Mouse (Mus musculus) embryonic fibroblast, embryonic 13.5 days (primary cell): ENCODE data around the gene Arhgap29. TPM values are rescaled to one million over a fixed set of nuclear protein-coding genes. Genes with fewer than 3 reads are reported as not detected.

Experiments
- H3K27ac ChIP-seq: 2 replicates; pipeline ENCODE4 v1.5.1; 2012; ENCODE audit warnings: low read length, control low read depth, inconsistent platforms; ENCODE audit not compliant: insufficient read depth
- H3K4me1 ChIP-seq: 2 replicates; pipeline ENCODE4 v1.6.1; 2011; ENCODE audit warnings: low read length; ENCODE audit not compliant: control insufficient read depth, insufficient read depth
- H3K4me3 ChIP-seq: 2 replicates; pipeline ENCODE4 v1.5.1; 2011; ENCODE audit warnings: mild to moderate bottlenecking, control low read depth, low read length; ENCODE audit not compliant: insufficient read depth
- CTCF ChIP-seq: IDR thresholded peaks from 2 replicates; pipeline ENCODE4 v1.5.1; 2011; ENCODE audit warnings: mild to moderate bottlenecking, control low read depth, low read length, moderate library complexity, borderline replicate concordance; ENCODE audit not compliant: insufficient read depth
- POLR2A ChIP-seq: IDR thresholded peaks from 2 replicates; pipeline ENCODE4 v1.6.1; 2011; ENCODE audit warnings: low read depth, mild to moderate bottlenecking, control low read depth, low read length, moderate library complexity
- polyA plus RNA-seq: library from polyadenylated mRNA; stranded (reverse); fragments of >200 nt; gene quantifications from 2 replicates; pipeline ENCODE4 v1.2.4, GENCODE M21; 2011; ENCODE audit warnings: low read depth; ENCODE audit not compliant: missing spikeins, insufficient read length

The Arhgap29 gene
- polyA plus RNA-seq, 1 experiment = 147 TPM

- no peak for TF ChIP-seq CTCF
- TF ChIP-seq POLR2A = no peak
- Histone ChIP-seq H3K27ac (no peak overlapping the region), H3K4me1 (no peaks in the 10 kb centered on the region), H3K4me3 (no peak overlapping the region)
Observed at GRCm38 (mm10) chr3:121940094-121940889, 12.0 kb upstream of the Arhgap29 start.

- Histone ChIP-seq H3K4me3 (no peak overlapping the region), H3K27ac (no peak overlapping the region), H3K4me1 (no peaks in the 10 kb centered on the region)
- TF ChIP-seq POLR2A (no peak), CTCF (no peak)
Observed at GRCm38 (mm10) chr3:121941204-121941745, 11.1 kb upstream of the Arhgap29 start.

- Histone ChIP-seq H3K4me3 (no peak overlapping the region), H3K27ac (no peak overlapping the region), H3K4me1 (no peaks in the 10 kb centered on the region)
- TF ChIP-seq CTCF = no peak
- TF ChIP-seq POLR2A = no peak
Observed at GRCm38 (mm10) chr3:121945957-121946356, 6.4 kb upstream of the Arhgap29 start.

GRCm38 (mm10) chr3:121946765-121947164 lies 5.6 kb upstream of the Arhgap29 start:
- H3K4me3 ChIP-seq = no peak overlapping the region
- TF ChIP-seq POLR2A (no peak), CTCF (no peak)
- H3K27ac ChIP-seq = no peak overlapping the region
- H3K4me1 ChIP-seq = no peaks in the 10 kb centered on the region

GRCm38 (mm10) chr3:121950139-121950538 lies 2.2 kb upstream of the Arhgap29 start:
- Histone ChIP-seq H3K27ac (no peak overlapping the region), H3K4me3 (no peak overlapping the region), H3K4me1 (no peaks in the 10 kb centered on the region)
- TF ChIP-seq POLR2A = no peak
- no peak for TF ChIP-seq CTCF

- no peak overlapping the region for H3K4me3 ChIP-seq
- no peaks in the 10 kb centered on the region for H3K4me1 ChIP-seq
- no peak overlapping the region for H3K27ac ChIP-seq
- TF ChIP-seq CTCF (no peak), POLR2A (no peak)
Observed at GRCm38 (mm10) chr3:121951116-121951515, 1.2 kb upstream of the Arhgap29 start.

- peak; percentile 70 for TF ChIP-seq POLR2A
- TF ChIP-seq CTCF = no peak
- H3K4me3 ChIP-seq = peak overlapping the region; percentile 91
- H3K4me1 ChIP-seq = no peaks in the 10 kb centered on the region
- H3K27ac ChIP-seq = no peak overlapping the region
Observed at GRCm38 (mm10) chr3:121953049-121953432, 700 bp downstream of the Arhgap29 start.

GRCm38 (mm10) chr3:121953433-121954161 lies 1.3 kb downstream of the Arhgap29 start:
- Histone ChIP-seq H3K4me3 (peak overlapping the region; percentile 91), H3K27ac (peak overlapping the region; percentile 17; the same call in 1 of the 2 replicates), H3K4me1 (no peaks in the 10 kb centered on the region)
- TF ChIP-seq POLR2A (no peak), CTCF (no peak)

GRCm38 (mm10) chr3:121954421-121954820 lies 2.1 kb downstream of the Arhgap29 start:
- no peaks in the 10 kb centered on the region for H3K4me1 ChIP-seq
- H3K27ac ChIP-seq = no peak overlapping the region
- TF ChIP-seq CTCF (no peak), POLR2A (no peak)
- peak overlapping the region; percentile 91 for H3K4me3 ChIP-seq

- TF ChIP-seq POLR2A (no peak), CTCF (no peak)
- no peaks in the 10 kb centered on the region for H3K4me1 ChIP-seq
- no peak overlapping the region for H3K4me3 ChIP-seq
- no peak overlapping the region for H3K27ac ChIP-seq
Observed at GRCm38 (mm10) chr3:121955527-121955926, 3.2 kb downstream of the Arhgap29 start.
